Mouse (Mus musculus): ENCODE measurements around the gene Slk. TPM values are rescaled to one million over a fixed set of nuclear protein-coding genes. Genes with fewer than 3 reads are reported as not detected.

Gene Slk
- total RNA-seq, 2 experiments from 2014 or later, result 101 to 164 TPM

DNA sequence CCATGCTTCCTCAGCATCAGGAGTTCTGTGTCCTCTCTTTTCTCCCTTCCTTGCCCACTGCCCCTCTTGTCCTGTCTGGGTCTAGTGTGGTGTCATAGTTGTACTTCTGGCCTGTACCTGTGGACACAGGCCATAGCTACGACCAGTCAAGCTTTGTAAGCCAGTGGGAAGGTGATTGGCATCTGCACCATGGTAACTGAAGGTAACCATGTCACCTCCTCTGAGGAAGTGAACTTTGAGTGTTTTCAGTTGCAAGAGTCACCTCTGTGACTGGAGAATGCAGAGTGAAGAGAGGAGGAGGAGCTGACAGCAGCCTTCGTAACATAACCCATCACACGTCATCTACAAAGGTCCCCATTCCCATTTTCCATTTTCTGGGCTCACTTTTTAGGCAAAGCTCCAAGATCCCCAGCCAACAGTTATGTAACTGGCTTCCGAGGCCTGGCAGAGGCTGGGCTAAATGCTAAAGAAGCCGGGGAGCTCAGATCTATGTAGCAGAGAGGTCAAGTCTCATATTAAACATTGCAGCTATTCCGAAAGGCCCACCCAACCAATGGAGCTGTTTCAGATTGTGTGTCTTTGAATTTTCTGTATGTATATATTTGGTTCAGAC, 67.1 kb downstream of the Slk start:
- ATAC-seq (replicated peaks; ENCODE audit: low FRiP score, low TSS enrichment, poor library complexity, severe bottlenecking), result no peak

DNA sequence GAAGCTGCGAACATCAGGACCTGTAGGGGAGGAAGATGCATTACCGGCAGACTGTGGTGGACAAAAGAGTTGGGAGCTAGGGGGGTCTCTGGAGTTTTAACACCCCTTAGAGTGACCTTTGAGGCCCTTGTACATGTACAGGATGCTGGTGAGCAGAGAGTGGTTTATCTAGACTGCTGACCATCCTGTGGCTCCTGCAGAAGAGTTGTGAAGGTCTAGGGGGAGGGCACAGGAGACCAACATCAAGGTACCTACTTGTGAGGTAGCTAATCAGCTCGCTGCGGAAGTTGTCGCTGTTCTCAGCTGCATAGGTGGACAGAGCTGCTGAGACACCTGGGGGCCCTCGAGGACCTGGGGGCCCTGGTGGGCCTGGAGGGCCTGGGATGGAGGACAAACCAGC, 69.6 kb downstream of the Slk start:
- ATAC-seq (replicated peaks; ENCODE audit: low FRiP score, low TSS enrichment, poor library complexity, severe bottlenecking), result no peak

DNA sequence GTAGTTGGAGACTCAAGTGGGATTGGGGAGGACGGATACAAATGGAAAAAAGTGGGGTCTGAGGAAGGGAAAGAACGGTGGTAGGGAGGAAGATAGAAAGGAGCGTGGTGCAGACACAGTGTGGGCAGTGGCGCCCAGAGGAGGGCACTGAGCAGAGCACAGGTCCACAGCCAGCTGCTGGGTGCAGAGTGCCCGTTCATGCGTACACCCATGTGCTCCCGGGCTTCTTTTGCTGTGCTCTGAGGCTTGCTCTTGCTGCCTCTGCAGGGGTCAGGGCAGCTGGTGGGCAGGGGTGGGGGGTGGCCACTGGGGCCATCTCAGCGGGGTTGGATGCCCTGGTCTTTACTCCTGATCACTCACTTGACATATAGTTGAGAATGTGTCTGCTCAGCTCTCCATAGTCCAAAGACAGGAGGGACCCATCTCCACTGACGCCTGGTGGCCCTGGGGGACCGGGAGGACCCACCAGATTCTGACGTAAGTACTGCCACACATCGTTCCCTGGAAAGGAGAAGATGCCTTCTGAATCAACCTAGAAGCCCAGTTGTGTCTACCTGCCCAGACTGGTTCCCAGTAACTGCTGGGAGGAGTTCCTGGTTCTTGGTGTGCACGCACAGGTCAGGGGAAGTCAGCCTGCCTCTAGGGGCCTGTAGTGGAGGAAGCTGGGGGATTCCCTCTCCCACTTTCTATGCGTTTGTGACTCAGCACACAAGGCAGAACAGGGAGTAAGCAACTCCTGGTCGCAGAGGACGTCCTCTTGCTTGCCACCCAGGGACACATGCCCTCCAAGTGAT, 71.1 kb downstream of the Slk start:
- no peak for ATAC-seq (replicated peaks; ENCODE audit: low FRiP score, low TSS enrichment, poor library complexity, severe bottlenecking)

DNA sequence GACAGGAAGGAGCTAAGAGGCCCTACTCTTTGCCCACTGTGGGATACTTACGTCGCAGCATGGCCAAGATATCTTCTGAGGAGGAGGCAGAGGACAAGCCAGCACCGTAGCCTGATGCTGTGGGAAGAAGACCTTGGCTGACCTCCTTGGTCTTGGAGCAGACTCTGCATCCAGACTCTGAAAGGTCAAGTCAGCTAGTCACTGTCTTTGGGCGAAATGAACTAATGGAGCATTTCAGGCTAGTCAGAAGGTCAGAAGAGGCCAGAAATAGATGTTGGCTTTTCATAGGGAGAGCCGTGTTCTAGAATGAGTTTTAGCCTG, 71.6 kb downstream of the Slk start:
- ATAC-seq (replicated peaks; ENCODE audit: low FRiP score, low TSS enrichment, poor library complexity, severe bottlenecking), result no peak

DNA sequence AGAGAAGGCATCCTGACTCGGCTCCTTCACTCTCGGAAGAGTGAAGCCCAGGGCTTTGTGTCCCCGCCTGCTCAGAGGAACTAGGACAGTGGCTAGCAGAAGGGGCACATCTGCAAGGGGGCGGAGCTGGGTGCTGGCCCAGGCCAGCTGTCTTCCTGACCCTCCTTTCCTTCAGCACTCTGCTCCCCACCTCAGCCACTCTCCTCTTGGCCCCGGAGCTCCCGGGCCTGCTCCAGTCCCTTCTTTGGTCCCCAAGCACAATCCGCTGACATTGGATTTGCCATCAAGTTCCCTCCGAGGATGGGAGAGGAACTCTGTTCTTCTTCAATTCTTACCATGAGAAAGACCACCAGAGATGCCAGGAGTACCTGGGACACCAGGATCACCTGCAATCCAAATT, 72.8 kb downstream of the Slk start:
- ATAC-seq (replicated peaks; ENCODE audit: low FRiP score, low TSS enrichment, poor library complexity, severe bottlenecking), result no peak

DNA sequence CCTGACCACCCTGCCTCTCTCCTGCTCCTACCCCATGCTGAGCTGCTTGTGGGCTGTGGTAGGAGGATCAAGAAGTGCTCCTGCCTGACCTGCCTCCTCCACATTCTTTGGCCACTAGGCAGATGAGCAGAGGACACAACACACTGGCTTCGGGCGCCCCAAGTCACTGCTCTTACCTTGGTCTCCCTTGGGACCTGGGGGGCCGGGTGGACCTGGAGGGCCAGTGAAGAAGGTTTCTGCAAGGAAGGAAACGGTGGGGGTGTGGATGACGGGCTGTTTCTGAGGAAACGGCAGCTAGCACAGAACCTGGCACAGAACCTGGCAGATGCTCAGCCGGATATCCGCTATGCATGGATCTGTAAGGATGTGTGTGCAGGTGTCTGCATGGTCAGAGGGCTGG, 73.7 kb downstream of the Slk start:
- ATAC-seq (replicated peaks; ENCODE audit: low FRiP score, low TSS enrichment, poor library complexity, severe bottlenecking), result no peak

DNA sequence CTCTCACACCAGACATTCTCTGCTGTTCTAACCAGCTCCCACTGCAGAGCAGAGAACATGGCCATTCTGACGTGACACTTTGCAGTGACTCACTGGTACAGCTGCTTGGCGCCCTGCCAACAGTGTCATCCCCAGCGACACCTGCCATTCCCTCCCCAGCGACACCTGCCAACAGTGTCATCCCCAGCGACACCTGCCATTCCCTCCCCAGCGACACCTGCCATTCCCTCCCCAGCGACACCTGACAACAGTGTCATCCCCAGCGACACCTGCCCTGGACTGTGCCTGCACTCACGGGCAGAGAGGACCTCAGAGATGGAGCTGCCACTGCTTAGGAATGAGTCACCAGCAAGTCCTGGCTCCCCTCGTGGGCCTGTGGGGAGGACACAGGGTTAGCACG, 75.4 kb downstream of the Slk start:
- no peak for ATAC-seq (replicated peaks; ENCODE audit: low FRiP score, low TSS enrichment, poor library complexity, severe bottlenecking)

DNA sequence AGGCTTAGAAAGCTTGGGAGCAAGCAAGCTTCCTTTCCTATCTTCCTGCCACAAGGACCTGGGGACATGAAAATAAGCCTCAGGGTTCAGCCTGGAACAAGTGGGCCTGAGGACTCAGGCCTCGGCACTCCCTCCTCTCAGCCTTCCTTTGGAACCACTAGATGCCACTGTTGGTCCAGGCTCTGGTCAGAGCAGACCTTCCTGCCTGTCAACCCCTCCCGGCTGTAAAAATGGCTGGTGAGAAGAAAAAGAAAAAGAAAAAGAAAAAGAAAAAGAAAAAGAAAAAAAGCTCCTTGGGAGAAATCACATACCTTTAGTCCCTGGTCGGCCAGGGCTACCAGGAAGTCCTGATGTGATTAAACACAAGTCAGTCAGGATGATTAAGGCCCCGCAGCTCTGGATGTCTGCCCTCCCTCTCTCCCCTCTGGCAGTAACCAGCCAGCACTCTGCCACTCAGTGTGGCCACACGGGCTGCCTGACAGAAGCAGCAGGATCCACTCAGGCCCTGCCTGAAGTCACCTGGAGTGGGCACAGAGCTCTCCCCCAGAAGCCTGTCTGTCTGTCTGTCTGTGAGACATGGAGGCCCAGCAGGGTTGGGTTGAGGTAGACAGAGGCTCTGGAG, 79.5 kb downstream of the Slk start:
- ATAC-seq (replicated peaks; ENCODE audit: low FRiP score, low TSS enrichment, poor library complexity, severe bottlenecking), result no peak

DNA sequence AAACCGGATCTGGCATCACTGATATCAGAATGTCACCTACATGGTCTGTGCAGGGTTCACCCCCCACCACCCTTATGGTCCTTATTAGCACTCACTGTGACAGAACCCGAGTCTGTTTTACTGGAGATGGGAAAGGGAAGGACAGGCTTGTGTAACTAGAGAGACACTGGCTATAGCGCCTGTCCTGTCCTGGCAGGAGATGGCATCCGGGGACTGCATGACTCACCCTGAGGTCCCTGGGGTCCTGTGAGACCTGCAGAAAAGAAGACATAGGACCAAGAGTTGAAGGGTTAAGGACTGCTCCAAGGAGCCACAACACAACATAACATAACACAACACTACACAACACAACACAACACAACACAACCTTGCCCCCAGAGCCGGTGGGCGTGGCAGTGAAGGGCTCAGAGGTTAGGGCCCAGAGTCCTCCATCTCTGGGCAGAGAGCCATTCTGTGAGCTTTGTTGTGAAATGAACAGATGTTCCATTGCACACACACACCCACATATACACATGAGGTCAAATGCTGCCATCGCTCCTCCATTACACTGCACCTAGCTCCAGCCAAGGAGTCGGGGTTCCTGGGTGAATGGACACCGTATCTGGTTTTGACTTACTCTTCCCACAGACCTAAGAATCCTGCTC, 80.4 kb downstream of the Slk start:
- ATAC-seq (replicated peaks; ENCODE audit: low FRiP score, low TSS enrichment, poor library complexity, severe bottlenecking), result no peak

DNA sequence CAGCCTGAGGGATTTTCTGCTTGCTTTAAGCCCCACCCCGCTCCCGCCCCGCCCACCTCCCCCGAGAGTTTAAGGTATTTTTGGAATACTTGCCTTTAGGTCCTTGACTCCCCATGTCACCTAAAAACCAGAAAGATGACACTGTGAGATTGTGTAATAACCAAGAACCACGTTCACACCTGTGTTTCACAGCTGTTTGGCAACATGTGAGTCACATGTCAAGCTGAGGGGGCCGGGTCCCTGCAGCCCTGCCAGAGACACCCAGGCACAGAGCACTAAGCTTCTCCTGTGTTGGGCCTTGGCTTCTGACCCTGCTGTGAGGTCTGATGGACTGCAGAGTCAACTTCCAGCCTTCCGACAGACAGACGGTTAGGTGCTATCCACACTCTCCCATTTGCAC, 88.1 kb downstream of the Slk start:
- no peak for ATAC-seq (replicated peaks; ENCODE audit: low FRiP score, low TSS enrichment, poor library complexity, severe bottlenecking)

DNA sequence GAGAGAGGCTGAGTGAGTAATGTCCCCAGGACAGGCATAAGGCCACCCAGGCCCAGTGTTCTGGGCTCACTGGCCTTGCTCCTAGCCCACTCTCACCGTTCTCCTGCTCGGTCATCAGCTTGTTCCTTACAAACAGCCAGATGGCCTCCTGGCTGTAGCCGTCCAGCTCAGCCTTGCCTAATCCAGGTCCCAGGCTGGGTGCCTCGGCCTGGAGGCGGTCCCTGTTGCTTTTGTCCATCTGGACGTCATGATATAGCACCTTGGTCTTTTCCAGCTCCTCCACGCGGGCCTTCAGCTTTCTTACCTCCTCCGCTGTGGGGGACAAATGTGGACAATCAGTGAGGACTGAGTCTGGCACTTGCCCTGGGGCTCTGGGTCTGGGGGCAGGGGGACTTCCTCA, 88.9 kb downstream of the Slk start:
- ATAC-seq (replicated peaks; ENCODE audit: low FRiP score, low TSS enrichment, poor library complexity, severe bottlenecking), result no peak

DNA sequence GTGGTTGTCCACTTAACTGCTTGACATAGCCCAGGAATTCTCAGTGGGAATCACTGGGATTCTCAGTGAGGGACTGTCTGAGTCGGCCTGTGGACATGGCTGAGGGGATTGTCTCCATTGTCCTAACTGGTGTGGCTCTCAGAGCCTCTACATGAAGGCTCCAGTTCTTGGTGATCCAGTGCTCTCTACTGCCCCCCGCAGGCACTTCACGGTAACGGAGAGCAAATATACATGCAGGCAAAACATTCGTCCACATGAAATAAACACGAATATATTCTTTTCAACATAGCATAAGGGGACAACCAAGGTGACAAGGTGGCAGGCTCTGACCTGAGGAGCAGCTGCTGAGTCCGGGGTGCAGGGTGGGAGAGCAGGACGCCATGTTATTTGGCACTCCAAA, 94.9 kb downstream of the Slk start:
- ATAC-seq (replicated peaks; ENCODE audit: low FRiP score, low TSS enrichment, poor library complexity, severe bottlenecking), result peak; percentile 68

DNA sequence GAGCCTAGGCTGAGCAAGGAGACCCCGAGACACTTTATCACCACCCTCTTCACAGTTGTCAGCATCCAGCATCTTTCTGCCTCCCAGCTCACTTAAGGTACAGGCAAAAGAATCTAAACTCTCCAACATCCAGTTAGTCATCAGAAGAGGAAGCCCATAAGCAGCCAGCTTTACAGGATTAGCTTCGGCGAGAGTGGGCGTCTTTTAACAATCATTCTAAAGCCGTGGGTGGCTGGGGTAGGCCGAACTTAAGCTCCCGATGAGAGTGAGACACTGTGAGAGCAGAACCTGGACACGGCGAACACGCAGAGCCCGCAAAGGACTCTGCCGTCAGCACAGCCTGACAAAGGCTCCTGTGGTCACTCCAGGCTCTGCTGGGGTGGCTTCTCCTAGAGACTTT, 99.2 kb downstream of the Slk start:
- ATAC-seq (replicated peaks; ENCODE audit: low FRiP score, low TSS enrichment, poor library complexity, severe bottlenecking), result no peak

DNA sequence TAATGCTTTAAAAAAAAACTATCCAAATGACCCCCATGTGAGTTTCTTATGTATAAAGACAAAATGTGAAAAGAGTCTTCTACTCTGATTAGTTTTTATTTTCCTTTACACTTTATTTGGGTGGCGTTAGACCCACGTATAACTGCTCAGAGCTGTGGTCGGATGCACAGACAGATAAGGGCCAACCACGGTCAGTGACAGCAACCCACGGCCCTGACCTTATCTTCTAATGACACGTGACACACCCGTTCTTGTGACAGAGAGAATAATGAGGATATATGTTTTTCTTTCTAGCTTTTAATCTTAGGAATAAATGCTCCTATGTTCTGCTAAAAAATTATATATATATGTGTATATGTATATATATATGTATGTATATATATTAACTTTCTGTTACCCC, 110.1 kb downstream of the Slk start:
- ATAC-seq (replicated peaks; ENCODE audit: low FRiP score, low TSS enrichment, poor library complexity, severe bottlenecking), result peak; percentile 75

DNA sequence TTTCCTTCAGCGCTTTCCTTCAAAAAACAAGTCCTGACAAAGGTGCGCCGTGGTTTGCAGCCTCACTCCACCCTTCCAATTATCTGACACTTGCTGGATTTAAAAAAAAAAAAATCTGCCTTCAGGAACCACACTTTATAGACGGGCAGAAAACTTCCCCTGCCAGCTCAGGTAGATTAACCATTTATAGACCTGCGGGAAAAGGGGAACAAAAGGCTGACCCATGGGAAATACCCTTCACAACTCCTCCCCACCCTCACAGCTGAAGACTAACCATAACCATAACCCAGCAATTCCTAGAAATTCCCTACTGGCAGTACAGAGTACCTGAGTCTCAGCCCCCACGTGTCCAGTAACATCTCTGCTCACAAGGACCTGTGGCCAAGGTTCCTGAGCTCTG, 112.5 kb downstream of the Slk start, which contains the start of gene Col17a1:
TSS of gene Col17a1 (minus strand) at position 101 of the 400 bp plus-strand sequence.
- ATAC-seq (replicated peaks; ENCODE audit: low FRiP score, low TSS enrichment, poor library complexity, severe bottlenecking), result no peak

Other genes starting within 250 kb of the Slk start
- 0.55 and 0.96 TPM in 2 replicates for gene Sh3pxd2a, start 115.3 kb upstream of the Slk start, total RNA-seq (2014; fragmentation: Nextera tagmentation)
- gene Sh3pxd2a, start 115.3 kb upstream of the Slk start, total RNA-seq (2017), result 0.34 and 1.0 TPM in 2 replicates
- 10.3 and 15.3 TPM in 2 replicates for gene Stn1, start 42.2 kb upstream of the Slk start, total RNA-seq (2014; fragmentation: Nextera tagmentation)
- 12.3 and 19.9 TPM in 2 replicates for gene Stn1, start 42.2 kb upstream of the Slk start, total RNA-seq (2017)
- gene Col17a1, start 112.4 kb downstream of the Slk start, total RNA-seq (2014; fragmentation: Nextera tagmentation), result 4.0 TPM in 1 of 2 replicates, not detected in the other
- gene Col17a1, start 112.4 kb downstream of the Slk start, total RNA-seq (2017), result 0.19 TPM in 1 of 2 replicates, not detected in the other
- gene Sfr1, start 152.0 kb downstream of the Slk start, total RNA-seq (2014; fragmentation: Nextera tagmentation), result 83.7 and 88.8 TPM in 2 replicates
- 154 and 178 TPM in 2 replicates for gene Sfr1, start 152.0 kb downstream of the Slk start, total RNA-seq (2017)